Mouse (Mus musculus) ES-E14 (cell line): ENCODE data around the gene Nkx2-3. TPM values are rescaled to one million over a fixed set of nuclear protein-coding genes. Genes with fewer than 3 reads are reported as not detected.
A peak's percentile ranks its signal among the peaks of the same experiment; 100 is the strongest.

Experiments used
- DNase-seq: peaks from one replicate; pipeline ENCODE4 v3.0.0-alpha.2; 2013; ENCODE audit warnings: low read depth, low spot score
- H3K27ac ChIP-seq: 2 replicates; pipeline ENCODE4 v1.5.1; 2012; ENCODE audit warnings: low read depth, mild to moderate bottlenecking, low read length, moderate library complexity, mixed read lengths; ENCODE audit not compliant: poor library complexity, insufficient read depth, severe bottlenecking
- H3K36me3 ChIP-seq: 2 replicates; pipeline ENCODE4 v1.6.1; 2012; ENCODE audit warnings: mild to moderate bottlenecking, low read length, moderate library complexity, mixed read lengths; ENCODE audit not compliant: control insufficient read depth, poor library complexity, insufficient read depth, severe bottlenecking
- H3K4me1 ChIP-seq, 2 experiments: fragments of 150-350 bp in 1 of 2; sonication (generic) in 1 of 2; 2 replicates each; pipeline ENCODE4 v1.6.1; 2012; ENCODE audit warnings: low read length in 2 of 2, mild to moderate bottlenecking in 1 of 2, mixed read lengths in 1 of 2; ENCODE audit not compliant: control insufficient read depth in 2 of 2, insufficient read depth in 2 of 2, poor library complexity in 1 of 2
- H3K4me3 ChIP-seq, 2 experiments: fragments of 150-350 bp in 1 of 2; sonication (generic) in 1 of 2; 2 replicates each; pipeline ENCODE4 v1.5.1; 2012; ENCODE audit warnings: low read length in 2 of 2, low read depth in 1 of 2, mild to moderate bottlenecking in 1 of 2, mixed read lengths in 1 of 2; ENCODE audit not compliant: insufficient read depth in 1 of 2, poor library complexity in 1 of 2, severe bottlenecking in 1 of 2
- H3K9ac ChIP-seq: 2 replicates; pipeline ENCODE4 v1.6.1; 2012; ENCODE audit warnings: low read depth, mild to moderate bottlenecking, low read length, mixed read lengths; ENCODE audit not compliant: poor library complexity, insufficient read depth, severe bottlenecking
- H3K9me3 ChIP-seq: fragments of 150-350 bp; sonication (generic); 2 replicates; pipeline ENCODE4 v1.6.1; 2012; ENCODE audit warnings: low read depth, mild to moderate bottlenecking, low read length; ENCODE audit not compliant: control insufficient read depth, insufficient read depth
- CHD2 ChIP-seq: IDR thresholded peaks from 2 replicates; pipeline ENCODE4 v1.6.1; 2014; ENCODE audit warnings: mild to moderate bottlenecking, low read depth, low read length, inconsistent platforms
- HCFC1 ChIP-seq: IDR thresholded peaks from 2 replicates; pipeline ENCODE4 v1.6.1; 2012; ENCODE audit warnings: low read length, inconsistent platforms, borderline replicate concordance; ENCODE audit not compliant: insufficient read depth
- MAFK ChIP-seq: IDR thresholded peaks from 2 replicates; pipeline ENCODE4 v1.6.1; 2014; ENCODE audit warnings: mild to moderate bottlenecking, low read depth, low read length, inconsistent platforms; ENCODE audit not compliant: insufficient read depth
- ZC3H11A ChIP-seq: IDR thresholded peaks from 2 replicates; pipeline ENCODE4 v1.6.1; 2012; ENCODE audit warnings: low read depth, mild to moderate bottlenecking, inconsistent platforms, low read length, borderline replicate concordance
- ZNF384 ChIP-seq: IDR thresholded peaks from 2 replicates; pipeline ENCODE4 v1.6.1; 2012; ENCODE audit warnings: low read depth, low read length, inconsistent platforms
- in situ Hi-C, 2 experiments: fragments of 600-800 bp; cut with MboI; formaldehyde crosslinking; loops; one replicate each; pipeline ENCODE4 v1.15.1; 2025; ENCODE audit warnings: low sequenced_read_pairs in 2 of 2, inconsistent platforms in 1 of 2; ENCODE audit not compliant: unreplicated experiment in 2 of 2
- total RNA-seq: library from RNA; depleted of rRNA; stranded (reverse); fragments of 300-350 nt; gene quantifications from 2 replicates; pipeline ENCODE4 v1.2.3, GENCODE M21; 2012

Gene Nkx2-3
- total RNA-seq, 1 experiment: 0.27 TPM

DNA sequence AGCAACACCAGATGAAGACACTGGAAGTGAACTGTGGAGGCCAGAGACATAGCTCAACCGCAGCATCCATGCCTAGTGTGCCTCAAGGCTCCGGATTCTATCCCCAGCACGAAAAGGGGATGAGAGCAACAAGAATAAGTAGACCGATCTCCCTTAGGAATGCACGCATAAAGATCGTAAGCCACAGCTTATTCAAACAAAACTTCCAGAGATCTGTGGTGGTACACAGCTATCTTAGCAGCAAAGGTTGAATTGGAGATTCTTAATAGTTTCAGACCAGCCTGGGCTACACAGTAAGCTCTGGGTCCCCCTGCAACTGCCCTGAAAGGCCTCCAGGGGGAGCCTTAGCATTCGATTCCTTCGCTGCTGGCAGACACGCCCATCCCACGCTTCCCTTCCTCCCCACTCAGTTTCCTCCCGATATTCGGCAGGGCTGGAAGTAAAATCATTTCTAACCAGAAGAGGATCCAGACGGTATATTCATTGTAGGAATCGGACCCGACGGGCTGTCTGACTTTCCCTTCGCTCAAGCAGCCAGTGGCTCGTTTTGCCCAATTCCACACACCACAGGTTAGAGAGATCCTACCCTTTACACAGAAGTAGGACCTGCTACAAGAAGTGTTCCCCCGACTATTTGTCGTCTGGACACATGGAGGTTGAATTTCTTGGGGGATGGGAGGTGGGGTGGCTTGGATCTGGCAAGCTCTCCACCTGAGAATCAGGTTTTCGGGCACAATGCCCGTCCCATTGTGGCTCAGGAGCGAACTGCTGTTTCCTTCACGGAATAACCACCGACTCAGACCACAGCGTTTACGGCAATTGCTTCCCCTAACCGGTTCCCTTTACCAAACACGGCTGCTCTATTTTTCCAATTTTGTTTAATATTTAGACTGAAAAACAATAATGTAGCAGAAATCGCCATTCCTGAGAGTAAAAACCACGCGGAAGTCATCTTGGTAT, 41.0 kb upstream of the Nkx2-3 start:
- DNase-seq: peak; percentile 81
- H3K9ac ChIP-seq: peak overlapping the region; percentile 39; the same call in 1 of the 2 replicates

DNA sequence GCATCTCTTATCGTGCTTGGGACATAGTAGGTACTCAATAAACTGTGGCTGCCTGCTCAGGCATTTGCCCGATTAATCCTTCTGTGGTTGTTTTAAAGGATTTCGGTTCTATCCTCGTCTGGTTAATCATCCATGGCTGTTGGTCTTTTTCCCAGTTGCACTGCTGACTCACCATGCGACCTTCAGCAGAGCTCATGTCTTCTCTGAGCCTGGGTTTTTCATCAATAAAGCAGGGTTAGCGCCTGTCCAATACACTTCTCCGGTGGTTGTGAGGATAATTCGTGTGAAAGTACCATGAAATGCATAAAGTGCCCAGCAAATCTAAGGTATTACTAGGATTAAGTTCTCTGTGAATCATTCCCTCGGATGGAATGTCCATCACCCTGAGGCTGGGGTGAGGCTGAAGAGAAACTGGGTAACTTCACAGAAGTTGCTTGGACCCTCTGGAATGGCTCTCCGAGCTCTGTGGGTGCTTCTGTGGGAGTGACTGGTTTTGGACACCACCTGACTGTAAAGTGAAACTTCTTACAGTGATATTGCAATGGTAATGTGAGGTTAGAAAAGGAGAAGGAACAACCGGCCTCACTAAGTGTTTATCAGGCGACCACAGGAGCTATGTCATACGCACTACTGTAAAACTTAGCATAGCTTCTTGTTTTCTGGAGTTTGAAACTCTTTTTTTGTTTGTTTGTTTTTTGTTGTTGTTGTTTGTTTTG, 32.9 kb upstream of the Nkx2-3 start:
- Histone ChIP-seq H3K9me3 (no peaks in the 10 kb centered on the region), H3K4me1 (peaks cover 0 to 5% of the 10 kb centered on the region in 2 experiments; a peak in 1 of 4 replicates), H3K9ac (no peak overlapping the region), H3K36me3 (no peaks in the 10 kb centered on the region), H3K4me3 (no peak overlapping the region), H3K27ac (no peak overlapping the region)
- no peak for TF ChIP-seq ZNF384
- TF ChIP-seq CHD2: no peak
- no peak for TF ChIP-seq MAFK
- TF ChIP-seq ZC3H11A: no peak
- TF ChIP-seq HCFC1: no peak
- no peak for DNase-seq
- in situ Hi-C loops: no loop called here

More for the DNA sequence above, 41.0 kb upstream of the Nkx2-3 start:
- Histone ChIP-seq H3K4me3 (peak overlapping the region in 1 of 2 experiments; percentile 76; a peak in 2 of 4 replicates), H3K4me1 (no peaks in the 10 kb centered on the region), H3K9me3 (no peaks in the 10 kb centered on the region), H3K36me3 (no peaks in the 10 kb centered on the region), H3K27ac (no peak overlapping the region)
- no peak for TF ChIP-seq CHD2
- TF ChIP-seq ZC3H11A: peak; percentile 12; the same call in 1 of the 2 replicates
- TF ChIP-seq HCFC1: no peak
- TF ChIP-seq ZNF384: no peak
- TF ChIP-seq MAFK: no peak
- in situ Hi-C loops: no loop called here

DNA sequence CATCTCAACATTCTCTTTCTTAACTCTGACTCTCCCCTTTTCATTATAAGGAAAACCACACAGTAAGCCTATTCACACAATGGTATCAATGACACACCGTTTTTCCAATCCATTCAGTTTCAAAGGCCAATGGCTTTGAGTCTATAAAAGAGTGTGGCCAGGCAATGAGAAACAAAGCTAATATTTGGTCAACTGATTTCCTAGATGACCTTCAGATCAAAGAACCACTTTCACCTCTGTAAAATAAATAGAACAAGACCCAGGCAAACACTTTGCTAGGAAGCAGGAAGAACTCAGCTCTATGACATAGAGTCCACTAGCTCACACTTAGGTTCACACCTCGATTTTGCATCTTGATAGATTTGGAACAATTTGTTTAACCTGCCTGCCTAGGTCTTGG, 30.9 kb upstream of the Nkx2-3 start:
- in situ Hi-C loops: no loop called here
- Histone ChIP-seq H3K4me3 (no peak overlapping the region), H3K9ac (no peak overlapping the region), H3K36me3 (no peaks in the 10 kb centered on the region), H3K4me1 (peaks cover 2 to 5% of the 10 kb centered on the region in 2 experiments; a peak in 2 of 4 replicates), H3K9me3 (no peaks in the 10 kb centered on the region), H3K27ac (no peak overlapping the region)
- TF ChIP-seq HCFC1: no peak
- no peak for TF ChIP-seq CHD2
- TF ChIP-seq MAFK: no peak
- TF ChIP-seq ZC3H11A: no peak
- TF ChIP-seq ZNF384: no peak
- DNase-seq: no peak

DNA sequence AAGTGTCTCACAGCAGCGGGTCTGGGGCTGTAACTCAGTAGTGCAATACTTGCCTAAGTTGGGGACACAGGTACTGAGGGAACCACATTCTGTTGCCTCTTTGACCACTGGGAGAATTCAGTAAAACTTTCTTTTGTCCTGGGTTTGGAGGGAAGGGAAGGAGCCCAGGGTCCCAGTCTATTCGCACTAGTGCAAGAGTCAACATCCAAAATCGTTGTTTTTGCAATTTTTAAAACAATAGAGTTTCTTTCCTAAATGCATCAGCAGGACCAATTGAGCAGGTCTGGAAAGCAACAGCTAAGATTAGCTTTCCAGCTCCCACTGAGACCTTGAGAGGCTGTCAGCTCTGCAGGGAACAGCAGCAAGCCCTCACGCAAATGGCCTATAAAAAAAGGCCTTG, 28.9 kb upstream of the Nkx2-3 start:
- Histone ChIP-seq H3K4me1 (peaks cover 2 to 5% of the 10 kb centered on the region in 2 experiments; a peak in 2 of 4 replicates), H3K4me3 (no peak overlapping the region), H3K27ac (no peak overlapping the region), H3K36me3 (no peaks in the 10 kb centered on the region), H3K9ac (no peak overlapping the region), H3K9me3 (no peaks in the 10 kb centered on the region)
- no peak for DNase-seq
- in situ Hi-C loops: no loop called here
- no peak for TF ChIP-seq ZNF384
- TF ChIP-seq HCFC1: no peak
- no peak for TF ChIP-seq MAFK
- no peak for TF ChIP-seq CHD2
